ENCODE assay signal across 25 mouse cellular contexts in the genomic region with DNA sequence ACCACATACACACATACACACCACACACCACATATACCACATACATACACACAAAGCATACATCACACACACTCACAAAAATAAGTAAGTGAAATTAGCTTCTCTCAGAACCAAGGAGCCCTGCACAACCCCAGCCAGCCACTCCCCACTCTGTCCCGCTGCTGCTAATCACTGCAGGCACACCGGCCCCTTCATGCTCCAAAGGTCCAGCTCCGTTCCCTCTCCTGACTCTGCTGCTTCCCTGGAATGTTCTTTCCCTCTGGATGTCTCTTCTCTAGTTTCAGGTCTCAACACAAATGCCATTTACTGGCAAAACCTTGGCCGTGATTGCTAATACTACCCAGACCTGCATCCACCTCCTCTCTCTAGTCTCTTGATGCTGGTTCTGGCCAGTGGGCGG. TPM values are rescaled to one million over a fixed set of nuclear protein-coding genes. Genes with fewer than 3 reads are reported as not detected.
"Had no signal": no experiment of that assay in that cellular context is flagged by ENCODE, and none has a peak within 500 bp of the region (broad histone marks: within the 10 kb centered on the region; RNA-seq: fewer than 3 reads in every experiment).

No protein-coding gene starts in this region.

- H3K27me3 ChIP-seq: lung, embryonic 15.5 days; megakaryocyte, embryonic 14.5 days; midbrain, embryonic 13.5 days; midbrain, embryonic 15.5 days; neural tube, embryonic 12.5 days; stomach, embryonic 15.5 days had no signal

- H3K9ac ChIP-seq: lung, embryonic 15.5 days; midbrain, embryonic 13.5 days; midbrain, embryonic 15.5 days; neural tube, embryonic 12.5 days; stomach, embryonic 15.5 days had no signal

- H3K36me3 ChIP-seq: lung, embryonic 15.5 days; midbrain, embryonic 13.5 days; midbrain, embryonic 15.5 days; neural tube, embryonic 12.5 days; stomach, embryonic 15.5 days had no signal

- H3K9me3 ChIP-seq: lung, embryonic 15.5 days; megakaryocyte, embryonic 14.5 days; midbrain, embryonic 13.5 days; midbrain, embryonic 15.5 days; neural tube, embryonic 12.5 days; stomach, embryonic 15.5 days had no signal

- DNase-seq: lung, adult 2 months; lung, postnatal 14 days; lung, postnatal 36 days; right cerebral cortex, postnatal 14 days; thymus, adult 2 months; thymus, postnatal 25 days; thymus, postnatal 4 days had no signal

- H3K27ac ChIP-seq: lung, embryonic 15.5 days; macrophage; midbrain, embryonic 13.5 days; midbrain, embryonic 15.5 days; neural tube, embryonic 12.5 days; stomach, embryonic 15.5 days; stomach, postnatal 0 days had no signal

- H3K4me3 ChIP-seq: lung, embryonic 15.5 days; megakaryocyte, embryonic 14.5 days; midbrain, embryonic 13.5 days; midbrain, embryonic 15.5 days; neural tube, embryonic 12.5 days; stomach, embryonic 15.5 days had no signal

- H3K4me1 ChIP-seq: lung, embryonic 15.5 days; megakaryocyte, embryonic 14.5 days; midbrain, embryonic 13.5 days; midbrain, embryonic 15.5 days; neural tube, embryonic 12.5 days; stomach, embryonic 15.5 days had no signal

- ATAC-seq: lung, postnatal 0 days; midbrain, embryonic 13.5 days; midbrain, embryonic 15.5 days had no signal

- H3K4me2 ChIP-seq: lung, embryonic 15.5 days; midbrain, embryonic 11.5 days; midbrain, embryonic 13.5 days; midbrain, embryonic 15.5 days; neural tube, embryonic 12.5 days; stomach, embryonic 15.5 days had no signal

RNA-seq across cellular contexts. Expression of a gene that starts 5.3 kb away (rescaled TPM):
- total RNA-seq: megakaryocyte progenitor cell, adult 5-6 weeks; midbrain, postnatal 0 days; monocyte, adult 5-6 weeks; neutrophil, adult 5-6 weeks had no signal
- polyA plus RNA-seq: lung, adult 2 months; lung, embryonic 15.5 days; macrophage; midbrain, embryonic 11.5 days; midbrain, embryonic 13.5 days; midbrain, embryonic 15.5 days; midbrain, postnatal 0 days; neural tube, embryonic 12.5 days; neural tube, embryonic 14.5 days; spleen, adult 2 months; testis, adult 2 months had no signal

RNA-seq across cellular contexts. Expression of a gene that starts 16.9 kb away (rescaled TPM):
- total RNA-seq: megakaryocyte progenitor cell, adult 5-6 weeks; monocyte, adult 5-6 weeks; neutrophil, adult 5-6 weeks had no signal
- polyA plus RNA-seq: macrophage; midbrain, embryonic 11.5 days; neural tube, embryonic 12.5 days; spleen, adult 2 months; stomach, embryonic 15.5 days; urinary bladder, adult 2 months had no signal

RNA-seq across cellular contexts. Expression of a gene that starts 19.0 kb away (rescaled TPM):
- total RNA-seq: megakaryocyte progenitor cell, adult 5-6 weeks; midbrain, postnatal 0 days; monocyte, adult 5-6 weeks; neutrophil, adult 5-6 weeks had no signal
- polyA plus RNA-seq: lung, adult 2 months; lung, embryonic 15.5 days; macrophage; midbrain, embryonic 11.5 days; midbrain, embryonic 13.5 days; midbrain, embryonic 15.5 days; neural tube, embryonic 12.5 days; neural tube, embryonic 14.5 days; spleen, adult 2 months; stomach, embryonic 15.5 days; stomach, postnatal 0 days; testis, adult 2 months; urinary bladder, adult 2 months had no signal

RNA-seq across cellular contexts. Expression of a gene that starts 24.3 kb away (rescaled TPM):
- total RNA-seq: megakaryocyte progenitor cell, adult 5-6 weeks; midbrain, postnatal 0 days; monocyte, adult 5-6 weeks; neutrophil, adult 5-6 weeks had no signal
- polyA plus RNA-seq: lung, adult 2 months; lung, embryonic 15.5 days; lung, postnatal 0 days; macrophage; midbrain, embryonic 11.5 days; midbrain, embryonic 13.5 days; midbrain, embryonic 15.5 days; midbrain, postnatal 0 days; neural tube, embryonic 12.5 days; spleen, adult 2 months; stomach, embryonic 15.5 days; thymus, adult 2 months; urinary bladder, adult 2 months had no signal

RNA-seq across cellular contexts. Expression of a gene that starts 30.7 kb away (rescaled TPM):
- total RNA-seq: megakaryocyte progenitor cell, adult 5-6 weeks; midbrain, postnatal 0 days; monocyte, adult 5-6 weeks; neutrophil, adult 5-6 weeks had no signal
- polyA plus RNA-seq: lung, adult 2 months; macrophage; midbrain, embryonic 11.5 days; midbrain, embryonic 13.5 days; midbrain, embryonic 15.5 days; midbrain, postnatal 0 days; neural tube, embryonic 12.5 days; neural tube, embryonic 14.5 days; spleen, adult 2 months; testis, adult 2 months; thymus, adult 2 months; urinary bladder, adult 2 months had no signal
